Mouse (Mus musculus): ENCODE data around the gene Arhgap10.

The Arhgap10 gene

GRCm38 (mm10) chr8:77486749-77487148 lies 31.0 kb downstream of the Arhgap10 start:
- no peak for DNase-seq (ENCODE audit: low read depth, low spot score)

DNA sequence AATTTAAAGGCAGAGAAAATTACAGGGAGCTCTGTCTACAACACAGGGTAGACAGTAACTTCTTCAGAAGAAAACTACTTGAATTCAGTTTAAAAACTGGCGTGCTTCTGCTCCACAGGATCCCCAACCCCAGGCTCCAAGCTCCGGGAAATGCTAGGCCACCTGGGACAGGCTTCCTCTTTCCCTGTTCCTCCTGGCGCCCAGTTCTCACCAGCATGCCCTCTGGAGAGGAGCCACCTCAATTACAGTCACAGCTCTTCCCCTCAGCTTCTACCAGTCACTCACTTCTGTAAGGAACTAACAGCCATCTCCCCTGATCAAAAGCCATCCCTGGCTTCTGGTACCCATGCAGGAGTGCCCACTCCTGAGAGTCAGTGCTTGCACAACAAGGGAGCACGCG lies 32.9 kb downstream of the Arhgap10 start:
- no peak for DNase-seq (ENCODE audit: low read depth, low spot score)

GRCm38 (mm10) chr8:77484266-77484665 lies 33.5 kb downstream of the Arhgap10 start:
- no peak for DNase-seq (ENCODE audit: low read depth, low spot score)

- no peak for DNase-seq (ENCODE audit: low read depth, low spot score)
Measured at GRCm38 (mm10) chr8:77483676-77484075, 34.1 kb downstream of the Arhgap10 start.

DNA sequence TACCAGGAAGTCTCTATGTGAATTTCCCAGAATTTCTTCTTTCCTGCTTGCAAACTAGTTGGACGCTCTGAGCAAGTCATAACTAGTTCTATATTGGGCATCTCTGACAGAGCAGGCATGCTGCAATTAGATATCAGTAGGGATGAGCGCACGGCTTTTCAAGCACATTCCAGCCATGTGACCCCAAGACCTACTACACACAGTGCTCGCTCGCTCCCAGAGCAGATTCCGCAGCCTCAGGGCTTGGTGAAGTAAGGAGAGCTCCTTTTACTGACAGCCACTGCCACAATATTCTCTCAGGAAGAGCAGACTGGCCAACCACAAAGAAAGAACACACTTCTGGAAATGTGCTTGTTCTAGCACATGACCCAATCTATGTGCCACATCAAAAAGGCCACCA lies 36.0 kb downstream of the Arhgap10 start:
- no peak for DNase-seq (ENCODE audit: low read depth, low spot score)

DNA sequence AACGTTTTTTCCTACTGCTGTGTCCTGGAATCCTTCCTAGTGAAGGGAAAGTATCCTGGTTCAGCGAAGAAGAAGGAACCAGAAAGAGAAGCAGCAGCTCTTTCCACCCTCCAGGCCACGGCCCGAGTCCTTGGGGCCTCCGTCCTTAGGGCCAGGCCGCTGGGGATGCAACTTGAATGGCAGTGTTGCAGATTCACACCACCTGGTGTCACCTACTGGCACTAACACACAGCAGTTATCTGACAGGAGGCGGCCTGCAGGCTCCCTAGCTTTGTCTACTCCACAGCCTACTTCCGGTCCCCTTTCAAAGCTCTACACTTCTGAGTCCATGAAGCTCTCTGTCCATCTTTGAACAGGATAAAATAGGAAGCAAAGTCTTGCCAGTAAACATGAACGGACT lies 37.8 kb downstream of the Arhgap10 start:
- DNase-seq (ENCODE audit: low read depth, low spot score), result no peak

DNA sequence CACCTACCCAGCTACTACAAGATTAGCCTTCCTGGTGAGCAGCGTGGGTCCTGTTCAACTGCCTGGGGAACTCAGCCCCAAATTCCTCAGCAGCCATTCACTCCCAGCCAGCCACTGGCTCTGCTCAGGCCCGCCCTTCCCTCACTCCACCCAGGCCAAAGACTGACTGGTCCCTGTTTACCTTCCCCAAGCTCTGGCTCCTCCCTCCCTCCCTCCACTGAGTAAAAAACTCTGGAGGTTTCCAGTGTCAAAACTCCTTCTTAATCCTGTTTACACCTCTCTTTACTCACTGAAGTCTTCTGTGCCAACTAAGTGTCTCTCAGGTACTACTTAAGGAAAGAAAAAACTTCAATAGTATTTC lies 38.9 kb downstream of the Arhgap10 start:
- DNase-seq (ENCODE audit: low read depth, low spot score), result no peak

DNA sequence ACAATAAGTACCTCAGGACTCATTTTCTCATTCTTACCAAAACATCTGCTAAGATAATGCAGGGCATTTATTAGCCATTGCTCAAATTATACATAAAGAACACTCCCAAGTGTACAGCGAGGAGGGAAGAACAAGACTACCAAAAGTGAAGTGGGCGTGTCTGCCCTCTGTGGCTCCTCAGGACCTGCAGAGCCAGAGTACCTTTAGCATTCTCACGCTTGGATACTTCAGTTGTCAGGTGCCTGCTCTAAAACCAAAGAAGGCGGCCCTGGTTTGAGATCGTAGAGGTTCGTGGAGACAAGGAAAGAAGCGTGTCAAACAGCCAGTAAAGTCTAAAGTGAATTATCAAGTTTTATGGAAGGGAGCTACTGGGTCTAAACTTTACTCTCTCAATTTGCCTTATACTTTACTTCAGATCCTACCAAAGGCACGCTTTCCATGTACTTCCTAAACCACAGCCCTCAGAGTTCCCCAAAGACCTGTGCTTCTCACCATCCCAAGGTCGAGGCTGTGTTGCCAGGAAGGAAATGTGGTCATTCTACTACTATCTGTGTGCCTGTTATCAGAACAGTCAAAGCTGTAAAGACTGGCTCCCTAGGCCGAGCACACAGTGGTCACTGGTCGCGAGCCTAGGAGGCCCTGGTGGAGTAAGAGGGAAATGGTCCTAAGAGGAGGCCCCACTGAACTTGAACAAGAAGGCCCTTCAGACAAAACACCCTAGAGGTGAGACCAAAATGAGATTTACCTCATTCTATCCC lies 39.4 kb downstream of the Arhgap10 start:
- DNase-seq (ENCODE audit: low read depth, low spot score), result no peak

DNA sequence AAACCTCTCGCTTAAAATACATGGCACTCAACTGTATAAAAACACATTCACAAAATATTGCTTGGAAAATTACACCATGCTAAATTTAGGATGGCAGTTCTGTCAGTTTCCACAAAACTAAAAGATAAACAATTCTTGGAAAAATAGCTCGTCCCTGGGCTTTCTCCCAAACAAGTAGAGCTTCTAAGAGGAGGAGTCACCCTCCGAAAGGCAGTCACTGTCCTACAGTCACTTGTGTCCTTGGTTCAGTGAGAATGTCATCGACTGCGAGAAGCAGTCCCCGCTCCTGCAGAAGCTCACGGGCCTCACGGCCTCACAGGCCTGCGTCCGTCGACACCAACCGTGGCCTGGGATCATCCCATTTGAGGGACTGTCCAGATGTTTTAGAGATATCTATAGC lies 40.1 kb downstream of the Arhgap10 start:
- DNase-seq (ENCODE audit: low read depth, low spot score), result no peak

DNA sequence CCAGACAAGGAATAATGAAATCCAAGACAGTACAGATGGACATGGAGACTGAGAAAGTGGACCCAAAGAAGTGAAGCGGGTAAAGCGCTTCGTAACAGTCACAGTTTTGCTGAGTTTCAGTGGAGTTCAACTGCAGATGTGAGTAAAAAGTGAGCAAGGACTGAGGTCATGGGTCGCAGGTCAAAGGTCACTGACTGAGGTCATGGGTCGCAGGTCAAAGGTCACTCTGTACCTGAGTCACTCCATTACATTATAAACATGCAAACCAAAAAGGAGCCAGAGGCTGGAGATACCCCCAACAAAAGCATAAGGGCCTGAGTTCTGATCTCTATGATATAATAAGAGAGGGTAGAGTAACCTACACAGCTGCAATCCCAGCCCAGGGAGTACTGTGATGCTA lies 43.1 kb downstream of the Arhgap10 start:
- DNase-seq (ENCODE audit: low read depth, low spot score), result no peak

DNA sequence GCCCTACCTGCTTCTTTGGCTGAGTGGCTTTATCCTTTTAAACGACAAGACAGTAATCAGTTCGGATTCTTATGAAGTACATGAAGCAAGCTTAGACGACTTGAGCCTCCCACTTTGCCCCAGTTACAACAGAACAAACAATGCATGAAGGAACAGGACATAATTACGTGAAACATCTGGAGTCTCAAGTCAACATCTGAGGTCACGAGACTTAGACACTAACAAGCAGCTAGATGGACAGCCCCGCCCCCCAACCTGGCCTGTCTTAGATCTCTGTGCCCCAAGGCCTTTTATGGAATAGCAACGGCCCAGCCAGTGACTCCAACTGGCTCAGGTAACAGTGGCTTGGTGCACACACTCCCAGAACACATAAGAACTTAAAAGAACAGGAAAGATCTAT lies 44.0 kb downstream of the Arhgap10 start:
- DNase-seq (ENCODE audit: low read depth, low spot score), result no peak

GRCm38 (mm10) chr8:77473373-77473772 lies 44.4 kb downstream of the Arhgap10 start:
- DNase-seq (ENCODE audit: low read depth, low spot score), result no peak

DNA sequence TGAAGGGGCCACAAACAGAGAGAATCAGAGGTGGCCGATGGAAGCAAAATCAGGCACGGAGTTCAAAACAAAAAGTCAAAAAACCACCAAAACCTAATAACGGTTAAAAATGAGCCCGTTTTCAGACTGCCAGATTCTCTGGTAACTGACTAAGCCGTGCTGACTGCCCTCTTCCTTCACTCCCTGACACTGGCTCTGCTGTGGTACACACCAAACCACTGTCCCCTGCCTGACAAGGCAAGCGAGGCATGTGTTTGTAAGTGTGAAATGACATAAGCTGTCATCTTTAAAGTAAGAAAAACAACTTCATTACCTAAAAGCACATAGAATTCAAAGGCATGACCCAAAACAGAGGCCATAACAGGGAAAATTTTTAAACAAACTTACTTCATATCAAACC lies 56.4 kb downstream of the Arhgap10 start:
- DNase-seq (ENCODE audit: low read depth, low spot score), result no peak

GRCm38 (mm10) chr8:77460363-77460762 lies 57.4 kb downstream of the Arhgap10 start:
- no peak for DNase-seq (ENCODE audit: low read depth, low spot score)

DNA sequence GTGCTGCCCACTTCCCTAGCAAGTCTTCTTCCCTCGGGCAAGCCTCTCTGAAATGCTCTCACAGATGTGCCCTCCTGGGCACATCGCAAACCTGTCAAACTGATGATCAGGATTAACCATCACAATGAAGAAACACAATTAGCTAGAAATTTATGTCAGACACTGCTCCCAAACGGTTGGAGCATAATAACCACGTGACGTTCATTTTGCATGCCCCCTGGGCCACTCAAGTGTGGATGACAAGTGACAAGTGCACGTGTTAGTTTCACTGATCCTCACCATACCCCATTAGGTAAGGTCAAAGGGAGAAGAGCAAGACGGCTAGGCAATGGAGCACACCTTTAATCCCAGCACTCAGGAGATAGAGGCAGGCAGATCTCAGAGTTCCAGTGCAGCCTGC lies 58.1 kb downstream of the Arhgap10 start:
- DNase-seq (ENCODE audit: low read depth, low spot score), result no peak

GRCm38 (mm10) chr8:77458575-77458974 lies 59.2 kb downstream of the Arhgap10 start:
- no peak for DNase-seq (ENCODE audit: low read depth, low spot score)

DNA sequence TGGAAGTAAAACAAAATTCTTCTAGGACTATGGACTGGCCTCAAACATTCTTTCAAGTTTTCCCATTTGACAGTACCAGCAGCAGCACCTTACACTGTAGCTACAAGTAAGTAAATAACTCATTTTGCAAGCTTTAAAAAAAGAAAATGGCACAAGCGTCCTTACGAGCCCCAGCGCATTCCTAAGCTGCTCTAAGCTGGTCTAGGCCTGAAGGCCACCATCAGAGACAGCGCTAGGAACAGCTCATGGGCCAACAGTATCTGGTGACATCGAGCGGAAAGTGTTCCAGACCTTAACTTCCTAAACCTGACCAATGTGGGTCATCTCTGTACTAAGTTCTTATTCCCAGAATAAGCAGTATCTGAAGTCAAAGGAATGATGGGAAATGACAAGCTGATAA lies 61.5 kb downstream of the Arhgap10 start:
- DNase-seq (ENCODE audit: low read depth, low spot score), result no peak

DNA sequence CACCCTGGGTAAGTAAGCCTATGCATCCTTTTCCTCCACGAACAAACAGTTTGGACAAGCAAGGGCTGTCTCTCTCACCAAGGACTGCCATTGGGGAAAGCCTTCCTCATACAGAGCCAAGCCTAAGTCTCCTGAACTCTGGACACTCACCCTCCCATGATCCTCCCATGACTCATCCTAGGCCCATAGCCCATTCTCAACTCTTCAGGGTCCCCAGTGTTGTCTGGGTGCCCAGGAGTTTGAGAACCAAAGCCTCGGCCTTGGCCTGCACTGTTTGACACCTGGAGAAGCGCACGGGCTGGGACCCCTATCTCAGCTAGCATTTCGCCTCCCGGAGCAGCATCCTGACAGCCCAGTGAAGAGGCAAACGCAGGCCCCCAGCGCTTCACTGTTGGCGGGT lies 63.9 kb downstream of the Arhgap10 start:
- no peak for DNase-seq (ENCODE audit: low read depth, low spot score)

DNA sequence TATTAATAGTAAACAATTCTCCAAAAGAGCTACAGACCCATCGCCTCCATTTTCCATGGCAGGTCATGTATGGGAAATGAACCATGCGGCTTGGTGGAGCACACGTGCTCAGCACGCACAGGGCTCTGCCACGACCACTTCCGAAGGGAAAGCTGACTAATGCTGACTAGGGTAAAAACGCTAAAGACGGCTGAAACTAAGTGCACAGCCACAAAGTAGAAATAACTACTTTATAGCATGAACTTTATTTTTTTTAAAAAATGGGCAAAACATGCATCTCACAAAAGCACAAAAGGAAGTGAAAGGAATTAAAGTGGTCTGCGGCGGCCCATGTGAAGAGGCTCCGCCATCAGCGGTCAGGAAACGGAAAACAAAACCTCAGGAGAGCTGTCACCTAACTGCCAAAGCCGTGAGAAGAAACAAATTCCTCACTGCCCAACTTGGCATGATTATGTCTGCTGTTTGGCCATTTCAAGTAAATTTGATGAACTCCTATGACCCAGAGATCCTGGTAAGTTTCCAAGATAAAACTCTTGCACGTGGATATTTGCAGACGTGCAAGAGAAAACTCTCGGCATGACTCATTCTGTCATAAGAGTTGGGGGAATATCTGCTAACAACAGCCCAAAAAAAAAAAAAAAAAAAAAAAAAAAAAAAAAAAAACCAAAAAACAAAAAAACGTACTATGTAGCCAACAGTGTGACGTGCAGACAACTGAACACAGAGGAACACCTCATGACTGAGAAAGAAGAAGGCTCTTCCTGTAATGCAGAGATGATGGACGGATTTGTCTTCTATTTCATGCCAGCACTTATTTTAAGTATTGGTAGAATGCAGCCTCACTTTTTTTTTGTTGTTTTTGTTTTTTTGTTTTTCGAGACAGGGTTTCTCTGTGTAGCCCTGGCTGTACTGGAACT lies 66.0 kb downstream of the Arhgap10 start:
- no peak for DNase-seq (ENCODE audit: low read depth, low spot score)

GRCm38 (mm10) chr8:77451052-77451451 lies 66.7 kb downstream of the Arhgap10 start:
- no peak for DNase-seq (ENCODE audit: low read depth, low spot score)

GRCm38 (mm10) chr8:77446294-77446693 lies 71.5 kb downstream of the Arhgap10 start:
- no peak for DNase-seq (ENCODE audit: low read depth, low spot score)

GRCm38 (mm10) chr8:77445642-77446041 lies 72.1 kb downstream of the Arhgap10 start:
- DNase-seq (ENCODE audit: low read depth, low spot score), result no peak
